Mouse (Mus musculus) liver, postnatal 0 days (tissue): ENCODE results near the gene Pls3. TPM values are rescaled to one million over a fixed set of nuclear protein-coding genes. Genes with fewer than 3 reads are reported as not detected.
"Not testable (repeated sequence)": the region's sequence is repeated elsewhere in the genome, so short reads cannot be mapped to it uniquely, and the experiment has no call there.

Source experiments
- ATAC-seq: fragments of 200-750 bp; cut with Nextera tagmentation; 2 replicates; pipeline ENCODE4 v1.8.0; 2017; ENCODE audit warnings: mild to moderate bottlenecking, moderate library complexity
- DNase-seq: peaks from one replicate; pipeline ENCODE4 v3.0.0-alpha.2; 2016
- H3K27ac ChIP-seq: fragments of 300-500 bp; sonication (generic); 2 replicates; pipeline ENCODE4 v1.5.1; 2014; ENCODE audit warnings: antibody characterized with exemption, moderate library complexity, mild to moderate bottlenecking, low read depth
- H3K27me3 ChIP-seq: fragments of 300-500 bp; sonication (generic); 2 replicates; pipeline ENCODE4 v1.6.1; 2014; ENCODE audit warnings: low read length, control low read depth, mixed read lengths; ENCODE audit not compliant: insufficient read depth
- H3K36me3 ChIP-seq: fragments of 300-500 bp; sonication (generic); replicated peaks from 2 replicates; pipeline ENCODE4 v1.6.1; 2014; ENCODE audit warnings: mild to moderate bottlenecking, control low read depth, low read length, moderate library complexity, mixed read lengths; ENCODE audit not compliant: insufficient read depth
- H3K4me1 ChIP-seq: fragments of 300-500 bp; sonication (generic); 2 replicates; pipeline ENCODE4 v1.6.1; 2014; ENCODE audit warnings: antibody characterized with exemption, mild to moderate bottlenecking, control low read depth; ENCODE audit not compliant: insufficient read depth
- H3K4me2 ChIP-seq: fragments of 300-500 bp; sonication (generic); 2 replicates; pipeline ENCODE4 v1.6.1; 2014; ENCODE audit warnings: low read depth, mild to moderate bottlenecking, low read length, moderate library complexity, mixed read lengths
- H3K4me3 ChIP-seq: fragments of 300-500 bp; sonication (generic); 2 replicates; pipeline ENCODE4 v1.5.1; 2014; ENCODE audit warnings: low read depth, low read length
- H3K9ac ChIP-seq: fragments of 300-500 bp; sonication (generic); replicated peaks from 2 replicates; pipeline ENCODE4 v1.6.1; 2014; ENCODE audit warnings: mild to moderate bottlenecking, moderate library complexity
- H3K9me3 ChIP-seq: fragments of 300-500 bp; sonication (generic); 2 replicates; pipeline ENCODE4 v1.6.1; 2016; ENCODE audit warnings: mild to moderate bottlenecking, control low read depth, low read length, mixed read lengths
- CTCF ChIP-seq: sonication (generic); IDR thresholded peaks from 2 replicates; pipeline ENCODE4 v1.5.1; 2016; ENCODE audit warnings: antibody characterized with exemption, low read depth
- WGBS: fragments of 180-500 bp; shearing (Covaris S2); extraction: QIAGEN DNeasy Blood & Tissue Kit; methylation state at CpG from one replicate; pipeline ENCODE4 v1.1.7; 2014; ENCODE audit not compliant: insufficient replicate concordance; 5-methylcytosine and 5-hydroxymethylcytosine counted together
- polyA plus RNA-seq: library from polyadenylated mRNA; unstranded; fragments of >200 nt; fragmentation: Nextera tagmentation; extraction: Ambion mirVana; gene quantifications from 2 replicates; pipeline ENCODE4 v1.2.1, GENCODE M21; 2015

Pls3 gene
- polyA plus RNA-seq, 1 experiment from 2014 or later, result 4.1 TPM

DNA sequence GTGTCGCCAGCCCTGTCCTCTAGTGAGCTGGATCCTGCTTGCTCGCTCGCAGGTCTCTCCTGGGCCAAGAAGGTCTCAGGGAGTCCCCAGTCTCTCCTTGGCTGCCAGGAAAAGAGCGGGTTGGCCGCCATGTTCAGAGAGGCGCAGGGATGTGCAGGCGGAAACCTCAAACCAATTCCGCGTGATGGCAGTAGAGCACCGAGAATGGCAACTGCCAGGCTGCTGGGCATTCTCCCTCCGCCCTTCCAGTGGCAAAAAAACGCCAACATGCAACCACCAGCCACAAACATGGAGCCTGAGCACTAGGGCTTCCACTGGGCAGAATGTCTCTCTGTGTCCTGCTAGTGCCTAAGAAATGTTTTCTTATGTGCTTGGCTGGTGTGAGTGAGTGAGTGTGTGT, 115.9 kb downstream of the Pls3 start:
- not testable (repeated sequence) for H3K4me3 ChIP-seq, ATAC-seq, H3K4me1 ChIP-seq, H3K4me2 ChIP-seq, H3K27ac ChIP-seq, H3K9me3 ChIP-seq, H3K9ac ChIP-seq, H3K27me3 ChIP-seq, H3K36me3 ChIP-seq
- 69% methylated on average over 12 of the region's 12 CpGs for WGBS
- DNase-seq, result peak; percentile 65
- TF ChIP-seq CTCF, result peak; percentile 62

GRCm38 (mm10) chrX:75757966-75758365, 117.0 kb downstream of the Pls3 start:
- not testable (repeated sequence) for ATAC-seq, H3K9me3 ChIP-seq, H3K4me2 ChIP-seq, H3K4me1 ChIP-seq, H3K9ac ChIP-seq, H3K27me3 ChIP-seq, H3K36me3 ChIP-seq, H3K27ac ChIP-seq, H3K4me3 ChIP-seq
- 85% methylated on average over 13 of the region's 14 CpGs for WGBS
- DNase-seq, result peak; percentile 17
- 0 out of 2 replicates have a peak, but pooled peaks have one; percentile 25 for TF ChIP-seq CTCF

DNA sequence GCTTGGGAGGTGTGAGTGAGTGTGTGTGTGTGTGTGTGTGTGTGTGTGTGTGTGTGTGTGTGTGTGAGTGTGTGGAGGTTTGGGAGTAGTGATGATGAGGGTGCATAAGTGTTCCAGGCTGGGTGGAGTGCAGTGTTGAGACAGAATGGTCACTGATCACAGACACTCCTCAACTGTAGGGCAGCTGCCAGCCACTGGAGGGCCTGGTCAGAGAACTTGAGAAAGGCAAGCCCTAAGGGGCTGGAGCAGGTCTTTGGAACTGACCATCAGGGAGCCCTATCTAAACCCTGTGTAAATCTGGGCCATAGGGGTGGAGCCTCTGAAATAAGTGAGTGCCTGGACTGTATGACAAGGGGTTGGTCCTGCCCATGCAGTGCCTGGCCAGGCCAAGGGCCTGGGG, 120.5 kb downstream of the Pls3 start:
- not testable (repeated sequence) for H3K27me3 ChIP-seq, H3K36me3 ChIP-seq, ATAC-seq, H3K9me3 ChIP-seq, DNase-seq, H3K4me1 ChIP-seq, H3K27ac ChIP-seq, H3K9ac ChIP-seq, H3K4me2 ChIP-seq, H3K4me3 ChIP-seq

DNA sequence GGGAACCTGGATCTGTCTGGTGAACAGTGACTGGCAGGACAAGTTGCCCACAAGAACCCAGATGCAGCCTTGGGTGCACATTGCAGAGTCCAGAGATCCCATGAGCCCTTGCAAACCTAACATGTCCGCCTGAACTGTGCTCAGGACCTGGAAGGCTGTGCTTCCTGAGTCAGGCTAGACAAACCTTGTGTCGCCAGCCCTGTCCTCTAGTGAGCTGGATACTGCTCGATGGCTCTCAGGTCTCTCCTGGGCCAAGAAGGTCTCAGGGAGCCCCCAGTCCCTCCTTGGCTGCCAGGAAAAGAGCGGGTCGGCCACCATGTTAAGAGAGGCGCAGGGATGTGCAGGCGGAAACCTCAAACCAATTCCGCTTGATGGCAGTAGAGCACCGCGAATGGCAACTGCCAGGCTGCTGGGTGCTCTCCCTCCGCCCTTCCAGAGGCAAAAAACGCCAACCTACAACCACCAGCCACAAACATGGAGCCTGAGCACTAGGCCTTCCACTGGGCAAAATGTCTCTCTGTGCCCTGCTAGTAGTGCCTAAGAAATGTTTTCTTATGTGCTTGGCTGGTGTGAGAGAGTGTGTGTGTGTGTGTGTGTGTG, 124.8 kb downstream of the Pls3 start:
- not testable (repeated sequence) for DNase-seq, H3K27ac ChIP-seq, H3K9ac ChIP-seq, H3K4me2 ChIP-seq, H3K36me3 ChIP-seq, H3K27me3 ChIP-seq, H3K9me3 ChIP-seq, H3K4me3 ChIP-seq, H3K4me1 ChIP-seq, ATAC-seq
- 55% methylated on average over 2 of the region's 12 CpGs for WGBS

- WGBS, result 56% methylated on average over 6 of the region's 10 CpGs
- peak; percentile 48 for TF ChIP-seq CTCF
Measured at GRCm38 (mm10) chrX:75749312-75749711, 125.7 kb downstream of the Pls3 start.

DNA sequence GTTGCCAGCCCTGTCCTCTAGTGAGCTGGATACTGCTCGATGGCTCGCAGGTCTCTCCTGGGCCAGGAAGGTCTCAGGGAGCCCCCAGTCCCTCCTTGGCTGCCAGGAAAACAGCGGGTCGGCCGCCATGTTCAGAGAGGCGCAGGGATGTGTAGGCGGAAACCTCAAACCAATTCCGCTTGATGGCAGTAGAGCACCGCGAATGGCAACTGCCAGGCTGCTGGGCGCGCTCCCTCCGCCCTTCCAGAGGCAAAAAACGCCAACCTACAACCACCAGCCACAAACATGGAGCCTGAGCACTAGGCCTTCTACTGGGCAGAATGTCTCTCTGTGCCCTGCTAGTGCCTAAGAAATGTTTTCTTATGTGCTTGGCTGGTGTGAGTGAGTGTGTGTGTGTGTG, 130.5 kb downstream of the Pls3 start:
- H3K4me1 ChIP-seq, H3K9me3 ChIP-seq, H3K4me2 ChIP-seq, H3K9ac ChIP-seq, H3K36me3 ChIP-seq, H3K4me3 ChIP-seq, H3K27ac ChIP-seq, ATAC-seq, H3K27me3 ChIP-seq: not testable (repeated sequence)
- WGBS, result 70% methylated on average over 8 of the region's 14 CpGs
- TF ChIP-seq CTCF, result peak; percentile 44
- peak; percentile 32 for DNase-seq

More at GRCm38 (mm10) chrX:75749312-75749711, 125.7 kb downstream of the Pls3 start:
- not testable (repeated sequence) for H3K36me3 ChIP-seq, H3K27me3 ChIP-seq, H3K4me1 ChIP-seq, H3K9me3 ChIP-seq, H3K4me3 ChIP-seq, H3K9ac ChIP-seq, ATAC-seq, H3K4me2 ChIP-seq, H3K27ac ChIP-seq
- peak; percentile 36 for DNase-seq

DNA sequence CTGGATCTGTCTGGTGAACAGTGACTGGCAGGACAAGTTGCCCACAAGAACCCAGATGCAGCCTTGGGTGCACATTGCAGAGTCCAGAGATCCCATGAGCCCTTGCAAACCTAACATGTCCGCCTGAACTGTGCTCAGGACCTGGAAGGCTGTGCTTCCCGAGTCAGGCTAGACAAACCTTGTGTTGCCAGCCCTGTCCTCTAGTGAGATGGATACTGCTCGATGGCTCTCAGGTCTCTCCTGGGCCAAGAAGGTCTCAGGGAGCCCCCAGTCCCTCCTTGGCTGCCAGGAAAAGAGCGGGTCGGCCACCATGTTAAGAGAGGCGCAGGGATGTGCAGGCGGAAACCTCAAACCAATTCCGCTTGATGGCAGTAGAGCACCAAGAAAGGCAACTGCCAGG, 135.5 kb downstream of the Pls3 start:
- not testable (repeated sequence) for ATAC-seq, H3K4me2 ChIP-seq, H3K4me1 ChIP-seq, H3K27me3 ChIP-seq, H3K27ac ChIP-seq, H3K9me3 ChIP-seq, H3K4me3 ChIP-seq, H3K36me3 ChIP-seq, H3K9ac ChIP-seq, DNase-seq
- WGBS, result 71% methylated on average over 2 of the region's 8 CpGs
